Mouse (Mus musculus) E14TG2a.4 (cell line): Measurements from ENCODE around the gene Ndufb8.

Experiments used
- H3K27me3 ChIP-seq: 2 replicates; pipeline ENCODE4 v1.6.1; 2014; ENCODE audit warnings: low read length, control low read depth; ENCODE audit not compliant: insufficient read depth
- H3K36me3 ChIP-seq: 2 replicates; pipeline ENCODE4 v1.6.1; 2014; ENCODE audit warnings: low read length, control low read depth; ENCODE audit not compliant: insufficient read depth
- H3K4me1 ChIP-seq: replicated peaks from 2 replicates; pipeline ENCODE4 v1.6.1; 2014; ENCODE audit warnings: low read depth, low read length, control low read depth
- H3K4me3 ChIP-seq: replicated peaks from 2 replicates; pipeline ENCODE4 v1.5.1; 2014; ENCODE audit warnings: mild to moderate bottlenecking, low read length
- H3K9me3 ChIP-seq: 2 replicates; pipeline ENCODE4 v1.6.1; 2014; ENCODE audit warnings: low read length, control low read depth
- CTCF ChIP-seq: conservative IDR thresholded peaks from 2 replicates; pipeline ENCODE4 v1.5.1; 2014; ENCODE audit warnings: low read length
- NANOG ChIP-seq: IDR thresholded peaks from 2 replicates; pipeline ENCODE4 v1.6.1; 2014; ENCODE audit warnings: borderline replicate concordance, low read length, mixed read lengths
- POU5F1 ChIP-seq: IDR thresholded peaks from 2 replicates; pipeline ENCODE4 v1.6.1; 2014; ENCODE audit warnings: low read length, borderline replicate concordance

Ndufb8 gene

GRCm38 (mm10) chr19:44554861-44555590, at the start of gene Ndufb8:
Ndufb8 (minus strand) TSS chr19:44555440.
- Histone ChIP-seq H3K4me3 (peak within 1 kb of the TSS; percentile 95), H3K9me3 (no peaks in the 10 kb centered on the region), H3K36me3 (peaks cover 37% of the 10 kb centered on the region), H3K4me1 (peaks cover 19% of the 10 kb centered on the region), H3K27me3 (peaks cover 3% of the 10 kb centered on the region; the same call in 1 of the 2 replicates)
- TF ChIP-seq NANOG: no peak
- TF ChIP-seq POU5F1: no peak
- no peak for TF ChIP-seq CTCF

- TF ChIP-seq POU5F1: no peak
- TF ChIP-seq CTCF: no peak
- TF ChIP-seq NANOG: no peak
- H3K4me1 ChIP-seq: peaks cover 26% of the 10 kb centered on the region
- H3K9me3 ChIP-seq: peaks cover 19% of the 10 kb centered on the region
- H3K27me3 ChIP-seq: no peaks in the 10 kb centered on the region
- H3K36me3 ChIP-seq: no peaks in the 10 kb centered on the region
- H3K4me3 ChIP-seq: no peak overlapping the region
Observed at GRCm38 (mm10) chr19:44594180-44594579, 38.9 kb upstream of the Ndufb8 start.

GRCm38 (mm10) chr19:44591638-44592037, 36.4 kb upstream of the Ndufb8 start:
- Histone ChIP-seq H3K27me3 (no peaks in the 10 kb centered on the region), H3K9me3 (peaks cover 19% of the 10 kb centered on the region), H3K4me3 (no peak overlapping the region; the same call in 1 of the 2 replicates), H3K4me1 (peaks cover 47% of the 10 kb centered on the region), H3K36me3 (no peaks in the 10 kb centered on the region)
- TF ChIP-seq CTCF: no peak
- TF ChIP-seq NANOG: no peak
- TF ChIP-seq POU5F1: no peak

- peaks cover 1% of the 10 kb centered on the region; the same call in 1 of the 2 replicates for H3K27me3 ChIP-seq
- H3K4me1 ChIP-seq: peaks cover 47% of the 10 kb centered on the region
- TF ChIP-seq NANOG (no peak), CTCF (no peak), POU5F1 (no peak)
- peaks cover 19% of the 10 kb centered on the region for H3K9me3 ChIP-seq
- no peaks in the 10 kb centered on the region for H3K36me3 ChIP-seq
- H3K4me3 ChIP-seq: no peak overlapping the region; the same call in 1 of the 2 replicates
Observed at GRCm38 (mm10) chr19:44590992-44591391, 35.8 kb upstream of the Ndufb8 start.

GRCm38 (mm10) chr19:44589591-44590223, 34.5 kb upstream of the Ndufb8 start:
- TF ChIP-seq NANOG (no peak), CTCF (no peak), POU5F1 (no peak)
- Histone ChIP-seq H3K36me3 (no peaks in the 10 kb centered on the region), H3K4me3 (0 out of 2 replicates have a peak overlapping the region, but pooled peaks have one; percentile 29), H3K4me1 (peaks cover 47% of the 10 kb centered on the region), H3K9me3 (peaks cover 17% of the 10 kb centered on the region), H3K27me3 (peaks cover 4% of the 10 kb centered on the region; the same call in 1 of the 2 replicates)

GRCm38 (mm10) chr19:44588036-44588435, 32.8 kb upstream of the Ndufb8 start:
- TF ChIP-seq POU5F1: no peak
- TF ChIP-seq CTCF: no peak
- TF ChIP-seq NANOG: no peak
- Histone ChIP-seq H3K4me3 (no peak overlapping the region), H3K36me3 (no peaks in the 10 kb centered on the region), H3K27me3 (peaks cover 10% of the 10 kb centered on the region), H3K9me3 (peaks cover 3% of the 10 kb centered on the region), H3K4me1 (peaks cover 47% of the 10 kb centered on the region)

GRCm38 (mm10) chr19:44582638-44583309, 27.5 kb upstream of the Ndufb8 start:
- Histone ChIP-seq H3K4me3 (no peak overlapping the region), H3K9me3 (no peaks in the 10 kb centered on the region), H3K4me1 (peaks cover 8% of the 10 kb centered on the region), H3K27me3 (peaks cover 10% of the 10 kb centered on the region), H3K36me3 (peaks cover 4% of the 10 kb centered on the region)
- TF ChIP-seq CTCF (peak; percentile 100), NANOG (no peak), POU5F1 (no peak)

GRCm38 (mm10) chr19:44582103-44582502, 26.9 kb upstream of the Ndufb8 start:
- Histone ChIP-seq H3K36me3 (peaks cover 10% of the 10 kb centered on the region), H3K27me3 (peaks cover 10% of the 10 kb centered on the region), H3K9me3 (no peaks in the 10 kb centered on the region), H3K4me3 (no peak overlapping the region), H3K4me1 (peaks cover 1% of the 10 kb centered on the region)
- TF ChIP-seq NANOG (no peak), CTCF (no peak), POU5F1 (no peak)
